Mouse (Mus musculus): Measurements from ENCODE around the gene Hnrnpf. TPM values are rescaled to one million over a fixed set of nuclear protein-coding genes. Genes with fewer than 3 reads are reported as not detected.

Hnrnpf gene
- polyA plus RNA-seq, 1 experiment from 2014 or later, result 363 TPM

DNA sequence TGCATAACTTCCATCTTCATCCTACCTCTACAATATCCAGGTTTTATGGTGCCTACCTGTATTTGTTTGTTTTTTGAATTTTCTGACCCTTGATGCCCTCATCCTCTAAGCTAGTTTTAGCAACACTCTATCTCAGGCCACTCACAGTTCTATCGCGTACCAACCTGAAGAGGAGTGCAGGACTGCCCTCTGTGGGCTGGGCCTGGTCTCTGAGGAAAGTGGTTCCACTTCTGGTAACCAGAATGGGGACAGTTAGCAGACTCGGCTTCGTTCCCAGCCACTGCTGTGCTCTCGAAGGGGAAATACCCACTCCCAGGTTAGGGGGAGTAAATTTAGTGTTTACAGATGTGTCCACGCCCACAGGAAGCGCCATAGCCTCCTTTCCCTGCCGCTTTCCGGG lies 66.6 kb downstream of the Hnrnpf start:
- WGBS, result 62% methylated on average over 9 of the region's 9 CpGs

More for the DNA sequence above, 66.6 kb downstream of the Hnrnpf start:
- no peak overlapping the region for H3K27ac ChIP-seq
- no peak for ATAC-seq
- no peak overlapping the region for H3K9ac ChIP-seq (replicated peaks)
- no peak overlapping the region for H3K4me2 ChIP-seq (replicated peaks)
- H3K4me3 ChIP-seq (replicated peaks), result no peak overlapping the region
- no peaks in the 10 kb centered on the region for H3K27me3 ChIP-seq
- no peaks in the 10 kb centered on the region for H3K4me1 ChIP-seq (replicated peaks)
- H3K36me3 ChIP-seq, result no peaks in the 10 kb centered on the region
- H3K9me3 ChIP-seq, result no peaks in the 10 kb centered on the region

Small RNA genes lying within 50 kb of the gene (microRNA-seq; reads per million reads assigned to microRNA genes)
- gene Gm25535, result not detected

Other genes starting within 250 kb of the Hnrnpf start
- 147 and 153 TPM in 2 replicates for gene Zfp637, start 59.1 kb upstream of the Hnrnpf start, polyA plus RNA-seq (2015; fragmentation: Nextera tagmentation; extraction: Ambion mirVana)
- 10.7 and 15.4 TPM in 2 replicates for gene Zfp239, start 38.2 kb upstream of the Hnrnpf start, polyA plus RNA-seq (2015; fragmentation: Nextera tagmentation; extraction: Ambion mirVana)
- 5.2 TPM in 2 replicates for gene Fxyd4, start 37.4 kb downstream of the Hnrnpf start, polyA plus RNA-seq (2015; fragmentation: Nextera tagmentation; extraction: Ambion mirVana)
- gene Rasgef1a, start 111.1 kb downstream of the Hnrnpf start, polyA plus RNA-seq (2015; fragmentation: Nextera tagmentation; extraction: Ambion mirVana), result 1.2 and 1.4 TPM in 2 replicates
- 6.9 and 8.4 TPM in 2 replicates for gene Csgalnact2, start 238.8 kb downstream of the Hnrnpf start, polyA plus RNA-seq (2015; fragmentation: Nextera tagmentation; extraction: Ambion mirVana)